Mouse (Mus musculus) embryo, embryonic 10.5 days (tissue): Measurements from ENCODE around the gene Gm20388.
"Not testable (repeated sequence)": the region's sequence is repeated elsewhere in the genome, so short reads cannot be mapped to it uniquely, and the experiment has no call there.

ENCODE experiments used
- DNase-seq: peaks from one replicate; pipeline ENCODE4 v3.0.0-alpha.2; 2015; ENCODE audit warnings: low spot score

Gene Gm20388

DNA sequence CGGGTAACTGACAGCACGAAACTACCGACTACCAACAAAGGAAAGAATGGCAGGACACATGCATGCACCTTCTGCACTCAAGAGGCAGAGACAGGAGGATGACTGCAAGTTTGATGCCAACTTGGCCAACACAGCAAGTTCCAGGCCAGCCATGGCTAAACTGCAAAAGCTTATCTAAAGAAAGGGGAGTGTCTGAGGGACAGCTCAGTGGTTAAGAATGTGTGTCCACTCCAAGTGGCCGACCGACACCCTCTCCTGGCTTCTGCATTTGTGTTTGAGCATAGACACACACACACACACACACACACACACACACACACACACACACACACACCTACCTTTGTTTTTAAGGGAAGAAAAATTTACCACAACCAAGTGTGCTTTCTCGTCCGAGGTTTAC is 3367.8 kb downstream of the Gm20388 start:
- DNase-seq = no peak

DNA sequence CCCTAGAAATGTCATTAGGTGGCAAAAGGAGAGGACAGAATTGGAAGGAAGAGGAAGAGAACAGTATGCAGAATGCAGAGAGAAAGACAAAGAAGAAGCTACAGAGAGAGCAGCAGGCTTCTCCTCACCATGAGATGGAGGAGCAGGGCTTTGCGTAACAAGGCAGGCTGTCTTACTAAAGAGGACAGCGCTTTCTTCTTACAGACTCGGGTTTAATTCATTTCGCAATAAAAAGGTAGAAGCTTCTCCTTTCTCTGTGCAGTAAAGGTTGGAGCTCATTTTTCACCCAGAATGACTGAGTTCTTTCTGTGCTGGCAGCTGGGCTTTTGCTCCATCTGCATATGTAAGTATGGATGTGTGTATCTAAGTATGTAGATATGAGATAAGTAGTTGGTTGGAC is 3369.2 kb downstream of the Gm20388 start:
- no peak for DNase-seq

DNA sequence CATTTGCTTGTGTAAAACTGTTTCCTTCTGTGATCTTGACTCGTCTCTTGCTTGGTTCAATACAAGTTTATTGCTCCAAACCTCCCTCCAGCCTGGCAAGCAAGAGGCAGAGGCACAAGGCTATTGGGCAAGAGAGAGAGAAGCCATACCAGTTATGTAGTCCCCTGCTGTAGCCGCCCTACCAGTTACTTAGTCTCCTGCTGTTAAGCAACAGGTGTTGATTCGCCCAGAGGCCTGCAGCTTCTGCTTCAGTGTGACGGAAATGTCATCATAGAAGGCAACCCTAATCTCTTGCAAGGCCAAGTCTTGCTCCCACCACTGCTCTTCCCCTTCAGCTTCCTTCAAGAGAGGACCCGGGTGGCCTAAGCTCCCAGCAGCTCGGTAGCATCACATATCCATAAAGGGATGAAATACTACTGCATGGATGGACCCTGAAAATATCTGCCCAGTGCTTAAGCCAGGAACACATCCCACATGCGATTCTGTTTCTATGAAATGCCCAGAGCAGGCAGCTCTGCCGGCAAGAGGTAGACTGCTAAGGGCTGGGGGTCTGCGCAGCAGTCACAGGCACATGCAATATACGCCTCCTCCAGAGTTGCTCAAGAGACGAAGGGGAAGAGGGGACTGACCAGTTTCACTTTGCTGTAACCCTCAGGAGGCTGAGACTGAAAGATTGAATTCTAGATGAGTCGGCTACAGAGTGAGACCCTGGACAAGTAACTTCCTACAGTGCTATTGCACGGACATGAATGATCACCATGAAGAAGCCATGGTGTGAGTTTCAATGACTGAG is 3369.9 kb downstream of the Gm20388 start:
- no peak for DNase-seq

DNA sequence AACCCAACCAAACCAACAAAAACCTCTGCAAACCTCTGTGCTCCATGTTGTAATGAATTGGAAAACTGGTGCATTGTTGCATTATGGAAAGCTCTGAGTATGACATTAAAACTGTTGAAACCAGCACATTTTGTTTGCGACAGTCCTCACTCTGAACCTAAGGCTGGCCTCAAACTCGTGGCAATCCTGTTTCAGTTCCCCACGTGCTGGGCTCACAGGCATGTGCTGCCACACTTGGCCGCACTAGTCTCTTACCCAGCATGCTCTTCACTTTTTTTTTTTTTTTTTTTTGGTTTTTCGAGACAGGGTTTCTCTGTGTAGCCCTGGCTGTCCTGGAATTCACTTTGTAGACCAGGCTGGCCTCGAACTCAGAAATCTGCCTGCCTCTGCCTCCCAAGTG is 3372.4 kb downstream of the Gm20388 start:
- DNase-seq = not testable (repeated sequence)

DNA sequence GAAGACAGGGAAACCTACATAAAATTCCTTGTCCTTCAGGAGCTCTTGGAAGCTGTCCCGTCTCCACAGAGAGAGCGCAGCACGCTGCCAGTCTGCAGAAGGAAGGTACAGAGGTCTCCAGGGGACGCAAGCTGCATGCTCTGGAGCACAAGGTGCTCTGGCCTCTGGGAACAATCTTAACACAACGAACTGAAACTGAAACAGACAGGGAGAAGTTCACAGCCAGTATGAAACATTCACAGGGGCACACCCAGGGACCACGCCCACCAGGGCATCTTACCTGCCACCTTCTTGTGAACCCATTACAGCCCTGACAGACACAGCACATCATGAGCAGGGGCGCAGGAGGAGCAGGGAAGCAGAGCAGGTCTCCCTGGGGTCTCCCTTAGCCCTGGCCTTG is 3373.3 kb downstream of the Gm20388 start:
- DNase-seq = no peak

DNA sequence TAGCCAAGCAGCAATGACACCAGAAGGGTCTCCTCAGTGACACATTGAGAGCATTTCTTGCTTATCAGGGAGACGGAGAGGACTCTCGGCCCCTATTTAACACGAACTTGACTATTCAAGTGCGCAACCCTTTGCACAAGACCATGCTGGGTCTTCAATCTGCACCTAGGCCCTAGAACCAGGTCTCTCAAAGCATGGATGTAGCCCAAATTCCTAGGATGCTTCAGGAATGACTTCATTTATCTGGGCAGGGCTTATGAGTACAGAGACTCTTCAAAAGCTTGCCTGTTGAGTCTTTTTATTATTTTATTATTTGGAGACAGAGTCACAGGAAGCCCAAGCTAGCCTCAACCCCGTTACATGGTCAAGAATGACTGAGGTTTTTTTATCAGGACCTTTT is 3373.9 kb downstream of the Gm20388 start:
- DNase-seq = no peak

DNA sequence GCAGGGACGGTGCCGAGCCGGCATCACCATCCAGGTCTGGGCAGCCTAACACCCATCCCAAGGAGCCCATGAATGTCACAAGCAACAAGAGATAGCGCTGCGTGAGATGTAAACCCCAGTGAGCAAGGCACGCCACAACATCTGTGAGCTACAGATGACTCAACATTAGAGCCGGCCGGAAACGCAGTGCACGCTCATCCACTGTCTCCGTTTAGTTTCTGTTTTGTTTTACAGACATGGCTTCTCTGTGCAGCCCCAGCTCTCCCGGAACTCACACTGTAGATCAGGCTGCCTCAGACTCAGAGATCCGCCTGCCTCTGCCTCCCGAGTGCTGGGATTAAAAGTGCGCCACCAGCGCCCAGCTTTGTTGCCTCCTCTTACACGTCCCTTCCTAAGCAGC is 3376.7 kb downstream of the Gm20388 start:
- no peak for DNase-seq

DNA sequence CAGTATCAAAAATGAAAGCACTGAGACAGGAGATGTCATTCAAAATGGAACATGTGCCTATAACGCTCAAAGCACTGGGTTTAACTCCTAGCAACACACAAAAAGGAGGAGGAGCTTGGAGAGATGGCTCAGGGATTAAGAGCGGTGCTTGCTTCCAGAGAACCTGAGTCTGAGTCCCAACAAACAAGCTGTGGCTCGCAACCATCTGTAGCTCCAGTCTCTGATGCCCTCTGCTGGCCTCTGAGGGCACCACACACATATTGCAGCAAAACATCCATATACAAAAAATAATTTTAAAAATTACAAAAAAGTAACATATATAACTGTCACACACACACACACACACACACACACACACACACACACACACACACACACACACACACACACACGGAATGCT is 3379.5 kb downstream of the Gm20388 start:
- DNase-seq = peak; percentile 36

DNA sequence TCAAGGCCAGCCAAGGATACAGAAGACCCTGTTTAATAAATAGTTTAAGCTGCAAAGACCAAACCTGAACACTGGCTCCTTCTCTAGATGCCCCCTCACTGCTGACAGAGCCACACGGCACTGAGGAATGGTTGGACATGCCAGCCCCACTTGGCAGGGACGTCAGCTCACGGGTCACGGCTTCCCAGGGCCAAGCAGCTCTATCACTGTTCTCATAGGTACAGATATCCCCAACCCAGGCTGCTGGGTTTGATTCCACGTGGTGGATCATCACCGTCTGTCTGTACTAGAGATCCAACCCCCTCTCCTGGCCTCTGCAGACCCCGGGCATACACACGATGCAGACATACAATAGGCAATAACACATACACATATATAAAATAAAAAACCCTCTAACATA is 3380.0 kb downstream of the Gm20388 start:
- no peak for DNase-seq

DNA sequence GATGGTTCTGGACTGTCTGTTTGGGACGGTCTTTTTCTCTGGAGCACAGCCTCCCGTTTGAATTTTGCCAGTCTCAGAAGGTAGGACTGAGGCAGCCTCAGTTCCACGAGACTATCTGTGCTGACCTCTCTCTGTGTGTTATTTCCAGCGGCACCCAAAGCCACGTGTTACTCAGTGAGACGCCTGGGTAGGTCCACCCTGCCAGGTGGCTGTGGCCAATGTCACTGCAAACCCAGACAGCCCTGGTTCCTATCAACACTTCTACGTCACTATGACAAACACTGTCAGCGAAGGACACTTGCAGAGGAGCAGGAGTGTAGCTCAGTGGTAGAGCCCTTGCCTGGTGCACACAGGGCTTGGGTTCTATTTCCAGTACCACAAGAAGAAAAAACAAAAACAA is 3381.1 kb downstream of the Gm20388 start:
- no peak for DNase-seq

DNA sequence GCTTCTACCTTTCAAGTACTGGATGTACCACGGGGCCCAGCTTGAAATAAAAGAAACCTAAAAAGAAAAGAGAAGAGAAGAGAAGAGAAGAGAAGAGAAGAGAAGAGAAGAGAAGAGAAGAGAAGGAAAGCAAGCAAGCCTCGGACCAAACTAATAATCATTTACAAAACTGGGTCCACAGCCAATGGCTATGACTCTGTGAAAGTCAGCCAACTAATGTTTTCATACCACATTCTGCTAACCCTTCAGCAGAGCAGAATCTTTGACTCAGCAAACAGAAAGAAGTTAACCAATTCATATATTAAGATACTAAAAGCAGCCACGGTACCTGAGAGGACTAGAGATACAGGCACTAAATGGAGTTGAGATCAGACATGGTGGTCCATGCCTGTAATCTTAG is 3381.6 kb downstream of the Gm20388 start:
- DNase-seq = no peak

DNA sequence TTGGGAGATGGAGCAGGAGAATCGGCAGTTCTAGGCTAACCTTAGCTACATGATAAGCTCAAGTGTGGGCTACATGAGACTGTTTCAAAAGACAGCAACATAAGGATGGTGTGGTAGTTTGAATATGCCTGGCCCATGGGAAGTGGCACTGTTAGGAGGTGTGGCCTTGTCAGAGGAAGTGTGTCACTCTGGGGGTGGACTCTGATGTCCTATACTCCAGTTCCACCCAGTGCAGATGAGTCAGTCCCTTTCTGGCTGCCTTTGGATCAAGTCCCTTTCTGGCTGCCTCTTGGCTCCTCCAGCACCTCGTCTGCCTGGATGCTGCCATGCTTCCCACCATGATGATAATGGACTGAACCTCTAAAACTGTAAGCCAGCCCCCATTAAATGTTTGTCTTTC is 3382.1 kb downstream of the Gm20388 start:
- no peak for DNase-seq

DNA sequence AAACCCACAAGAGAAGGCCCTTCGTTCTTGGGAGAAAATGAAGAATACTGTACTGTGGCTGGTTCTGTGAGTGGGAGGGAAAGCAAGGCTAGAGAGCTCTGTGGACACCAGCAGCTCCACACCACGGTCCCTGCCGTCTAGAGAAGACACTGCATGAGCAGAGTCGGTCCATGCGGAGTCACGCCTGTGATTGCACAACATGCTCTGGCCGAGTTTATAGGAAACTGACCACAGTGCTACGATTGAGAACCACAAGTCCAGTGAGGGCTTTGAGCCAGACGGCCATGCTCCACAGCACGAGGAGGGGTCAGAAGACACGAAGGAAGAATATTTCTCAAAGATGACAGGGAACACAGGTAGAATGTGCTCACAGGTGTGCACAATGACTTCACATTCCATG is 3387.7 kb downstream of the Gm20388 start:
- no peak for DNase-seq

DNA sequence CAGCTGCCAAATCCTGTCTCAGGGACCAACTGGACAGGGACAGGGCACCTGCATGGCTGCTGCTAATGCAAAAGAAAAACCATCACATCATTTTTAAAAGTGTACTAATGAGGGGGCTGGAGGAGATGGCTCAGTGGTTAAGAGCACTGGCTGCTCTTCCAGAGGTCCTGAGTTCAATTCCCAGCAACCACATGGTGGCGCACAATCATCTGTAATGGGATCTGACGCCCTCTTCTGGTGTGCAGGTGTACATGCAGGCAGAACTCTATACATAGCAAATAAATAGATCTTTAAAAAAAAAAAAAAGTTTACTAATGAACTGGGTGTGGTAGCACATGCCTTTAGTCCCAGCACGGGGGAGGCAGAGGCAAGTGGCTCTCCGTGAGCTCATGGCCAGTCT is 3398.1 kb downstream of the Gm20388 start:
- no peak for DNase-seq

DNA sequence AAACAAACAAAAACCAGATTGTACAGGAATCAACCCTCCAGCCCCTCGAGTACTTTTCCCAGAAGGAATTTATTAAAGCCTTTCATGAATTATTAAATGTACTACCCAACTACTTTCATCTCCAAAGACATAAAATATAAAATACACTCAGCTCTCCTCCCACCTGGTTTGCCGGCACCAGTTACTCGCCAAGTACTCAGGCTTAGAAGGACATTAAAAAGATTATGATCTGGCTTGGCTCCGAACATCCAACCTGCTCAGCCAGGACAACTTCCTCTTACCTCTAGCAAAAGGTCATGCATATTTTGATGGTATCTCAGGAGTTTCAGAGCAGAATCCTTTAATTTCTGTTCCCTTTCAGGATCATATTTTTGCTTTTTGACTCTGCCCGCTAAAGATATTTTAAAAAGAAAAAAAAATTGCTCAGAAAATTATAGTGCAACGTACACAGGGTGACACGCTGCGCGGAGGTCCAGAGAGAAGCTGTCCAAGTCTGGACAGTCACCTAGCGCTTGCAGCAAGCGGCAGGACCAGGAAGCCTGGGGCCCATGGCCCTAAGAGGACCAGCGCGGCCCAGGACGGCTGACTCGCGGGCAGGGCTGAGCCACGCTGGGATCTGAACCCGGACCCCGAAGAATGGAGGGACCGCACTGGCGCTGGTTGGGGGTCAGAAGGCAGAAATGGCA is 3407.3 kb downstream of the Gm20388 start:
- no peak for DNase-seq

DNA sequence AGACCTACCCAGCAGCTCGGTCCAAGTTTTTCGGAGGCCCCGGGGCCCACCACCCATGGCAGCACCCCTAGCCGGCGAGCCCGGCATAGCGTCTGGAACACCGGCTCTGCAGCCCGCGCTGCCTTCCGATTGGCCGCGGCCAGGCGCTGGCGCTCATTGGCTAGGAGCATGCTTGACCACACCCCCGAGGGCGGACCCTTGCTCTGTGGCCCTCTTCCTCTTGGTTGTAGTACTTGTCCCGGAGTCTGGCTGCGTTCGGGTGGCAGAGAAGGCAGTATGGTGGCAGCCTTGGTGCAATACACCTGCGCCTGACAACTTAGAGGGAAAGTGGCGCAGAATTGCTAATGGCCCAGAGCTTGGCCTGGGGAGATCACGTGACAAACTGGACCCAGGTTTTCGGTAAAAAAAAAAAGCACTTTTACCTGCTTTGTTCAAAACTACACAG is 3407.8 kb downstream of the Gm20388 start, which contains the start of gene Fanca:
Fanca (minus strand) TSS at position 110 of the 445 bp plus-strand sequence.
- peak; percentile 97 for DNase-seq

DNA sequence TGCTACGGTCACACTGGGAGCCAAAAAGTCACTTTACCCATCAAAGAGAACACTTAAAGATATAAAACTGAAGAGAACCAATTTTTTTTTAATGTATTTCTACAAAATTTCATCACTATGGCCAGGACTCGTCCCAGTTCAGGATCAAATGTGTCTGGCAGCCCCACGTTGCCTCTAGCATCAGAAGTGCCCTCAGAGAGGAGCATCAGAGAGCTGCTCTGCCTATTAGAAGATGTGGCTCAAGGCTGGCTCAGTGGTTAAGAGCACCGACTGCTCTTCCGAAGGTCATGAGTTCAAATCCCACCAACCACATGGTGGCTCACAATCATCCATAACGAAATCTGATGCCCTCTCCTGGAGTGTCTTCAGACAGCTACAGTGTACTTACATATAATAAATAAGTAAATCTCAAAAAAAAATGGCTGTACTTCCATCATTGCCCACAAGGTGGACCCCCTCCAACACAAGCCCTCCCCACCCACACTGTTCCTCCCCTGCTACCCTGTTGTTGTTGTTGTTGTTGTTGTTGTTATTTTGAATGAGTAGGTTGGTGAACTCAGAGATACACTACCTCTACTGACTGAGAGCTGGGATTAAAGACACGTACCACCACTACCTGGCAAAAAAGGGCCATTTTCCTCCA is 3409.0 kb downstream of the Gm20388 start:
- DNase-seq = peak; percentile 80

DNA sequence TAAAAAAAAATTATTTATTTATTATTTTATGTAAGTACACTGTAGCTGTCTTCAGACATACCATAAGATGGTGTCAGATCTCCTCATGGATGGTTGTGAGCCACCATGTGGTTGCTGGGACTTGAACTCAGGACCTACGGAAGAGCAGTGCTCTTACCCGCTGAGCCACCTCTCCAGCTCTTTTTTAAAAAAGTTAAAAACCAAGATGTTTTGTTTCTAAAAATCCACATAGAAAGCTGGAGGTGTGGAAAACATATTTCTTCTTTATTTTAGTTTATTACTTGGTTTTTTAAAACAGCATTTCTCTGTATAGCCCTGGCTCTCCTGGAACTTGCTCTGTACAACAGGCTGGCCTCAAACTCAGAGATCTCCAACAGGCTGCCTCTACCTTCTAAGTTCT is 3417.9 kb downstream of the Gm20388 start:
- DNase-seq = no peak

DNA sequence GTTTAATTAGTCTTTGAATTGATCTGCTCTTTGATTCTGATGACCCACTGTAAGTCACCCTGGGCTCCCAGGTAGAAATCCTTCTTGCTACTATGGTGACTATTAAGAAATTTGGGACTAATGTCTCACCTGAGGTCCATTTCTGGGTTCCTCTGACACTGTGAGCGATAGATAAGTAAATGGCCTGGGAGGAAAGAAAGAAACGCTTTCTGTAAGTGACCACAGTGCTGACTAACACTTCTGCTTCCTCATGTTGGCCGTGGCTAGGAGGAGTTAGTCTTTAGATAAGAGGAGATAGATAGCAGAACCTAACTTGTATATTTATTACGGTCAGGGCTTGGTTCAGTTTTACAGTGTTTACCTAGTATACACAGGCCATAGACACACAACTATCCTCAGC is 3418.7 kb downstream of the Gm20388 start:
- no peak for DNase-seq

DNA sequence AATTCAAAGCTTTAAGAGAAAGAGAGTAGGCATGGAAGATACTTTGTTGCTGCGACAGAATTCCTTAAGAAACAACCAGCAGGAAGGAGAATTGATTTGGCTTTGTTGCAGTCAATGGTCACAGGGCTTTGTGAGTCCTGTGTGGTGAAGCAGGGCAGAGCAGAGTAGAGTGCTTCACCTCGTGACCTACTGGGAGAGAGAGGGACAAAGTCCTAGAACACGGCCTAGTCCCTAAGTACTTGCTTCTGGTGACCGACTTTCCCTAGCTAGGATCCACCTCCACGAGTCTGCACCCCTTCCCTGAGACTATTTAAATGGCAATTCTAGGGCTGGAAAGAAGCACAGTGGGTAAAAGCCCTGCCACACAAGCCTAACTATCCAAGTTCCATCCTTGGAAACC is 3419.3 kb downstream of the Gm20388 start:
- DNase-seq = no peak

DNA sequence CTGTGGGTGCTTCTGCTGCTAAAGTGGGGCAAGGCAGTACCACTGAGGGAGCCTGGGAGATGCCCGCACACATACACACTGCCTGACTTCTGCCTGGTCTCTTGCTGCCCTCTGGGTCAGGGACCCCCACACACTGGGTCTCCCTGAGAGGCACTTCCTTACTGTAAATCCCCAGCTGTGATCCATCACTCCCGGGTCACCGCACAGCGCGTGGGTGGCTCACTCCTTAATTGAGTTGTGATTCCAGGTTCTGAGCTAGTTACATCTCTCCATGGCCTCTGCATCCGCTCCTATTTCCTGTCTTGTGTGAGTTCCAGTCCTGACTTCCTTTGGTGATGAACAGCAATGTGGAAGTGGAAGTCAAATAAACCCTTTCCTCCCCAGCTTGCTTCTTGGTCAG is 3420.1 kb downstream of the Gm20388 start:
- no peak for DNase-seq

DNA sequence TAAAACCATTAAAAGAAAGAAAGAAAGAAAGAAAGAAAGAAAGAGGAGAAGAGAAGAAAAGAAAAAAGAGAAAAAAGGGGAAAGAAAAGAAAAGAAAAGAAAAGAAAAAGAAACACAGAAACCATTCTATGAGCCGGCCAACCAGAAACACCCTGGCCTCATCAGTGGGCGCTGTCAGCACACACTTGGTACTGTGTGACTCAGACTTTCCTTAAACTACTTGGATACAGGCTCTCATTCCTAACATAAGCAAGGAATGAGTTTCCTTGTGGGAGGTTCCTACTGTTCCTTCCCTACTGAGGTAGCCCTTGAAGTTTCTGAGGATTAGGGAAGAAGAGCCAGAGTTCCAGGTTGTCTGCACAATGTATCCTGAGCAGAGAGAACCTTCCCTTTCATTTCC is 3420.7 kb downstream of the Gm20388 start:
- DNase-seq = no peak

DNA sequence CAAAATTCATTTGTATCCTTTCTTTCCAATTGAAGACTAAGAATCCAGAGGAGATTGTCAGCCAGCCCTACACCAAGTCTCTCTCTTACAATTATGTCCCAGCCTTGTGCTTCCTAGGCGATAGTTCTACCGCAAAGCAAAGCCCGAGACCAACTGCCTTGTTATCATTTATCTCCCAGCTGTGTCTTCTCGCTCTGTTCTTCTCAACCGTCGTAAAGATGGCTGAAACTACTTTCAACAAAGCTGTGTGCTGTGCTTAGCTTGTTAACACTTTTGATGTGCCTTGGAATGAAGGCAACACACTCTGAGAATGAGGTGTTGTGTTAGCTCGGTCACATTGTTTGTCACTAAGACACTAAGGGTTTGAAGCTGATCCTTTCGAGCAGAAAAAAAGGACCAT is 3421.2 kb downstream of the Gm20388 start:
- no peak for DNase-seq
